Mouse (Mus musculus) forebrain, embryonic 16.5 days (tissue): ENCODE data around the gene Gm36176. TPM values are rescaled to one million over a fixed set of nuclear protein-coding genes. Genes with fewer than 3 reads are reported as not detected.
"Not testable (repeated sequence)": the region's sequence is repeated elsewhere in the genome, so short reads cannot be mapped to it uniquely, and the experiment has no call there.

Experiments used
- ATAC-seq: fragments of 200-750 bp; cut with Nextera tagmentation; 2 replicates; pipeline ENCODE4 v1.8.0; 2017; ENCODE audit warnings: mild to moderate bottlenecking, moderate library complexity
- H3K27ac ChIP-seq: fragments of 300-500 bp; sonication (generic); 2 replicates; pipeline ENCODE4 v1.5.1; 2014; ENCODE audit warnings: low read length, control low read depth
- H3K27me3 ChIP-seq: fragments of 300-500 bp; sonication (generic); replicated peaks from 2 replicates; pipeline ENCODE4 v1.6.1; 2014; ENCODE audit warnings: low read length; ENCODE audit not compliant: control insufficient read depth, insufficient read depth
- H3K36me3 ChIP-seq: fragments of 300-500 bp; sonication (generic); 2 replicates; pipeline ENCODE4 v1.6.1; 2014; ENCODE audit not compliant: control insufficient read depth, insufficient read depth
- H3K4me1 ChIP-seq: fragments of 300-500 bp; sonication (generic); replicated peaks from 2 replicates; pipeline ENCODE4 v1.6.1; 2014; ENCODE audit warnings: low read length; ENCODE audit not compliant: control insufficient read depth, insufficient read depth
- H3K4me2 ChIP-seq: fragments of 300-500 bp; sonication (generic); 2 replicates; pipeline ENCODE4 v1.6.1; 2014; ENCODE audit warnings: mild to moderate bottlenecking, low read length, control low read depth
- H3K4me3 ChIP-seq: fragments of 300-500 bp; sonication (generic); replicated peaks from 2 replicates; pipeline ENCODE4 v1.5.1; 2014; ENCODE audit warnings: mild to moderate bottlenecking, low read length, control low read depth
- H3K9ac ChIP-seq: fragments of 300-500 bp; sonication (generic); replicated peaks from 2 replicates; pipeline ENCODE4 v1.6.1; 2014; ENCODE audit warnings: low read depth, low read length, control low read depth
- H3K9me3 ChIP-seq: fragments of 300-500 bp; sonication (generic); 2 replicates; pipeline ENCODE4 v1.6.1; 2016; ENCODE audit warnings: low read length; ENCODE audit not compliant: control insufficient read depth
- WGBS: fragments of 180-500 bp; shearing (Covaris S2); extraction: QIAGEN DNeasy Blood & Tissue Kit; methylation state at CpG from one replicate; pipeline ENCODE4 v1.1.7; 2014; 5-methylcytosine and 5-hydroxymethylcytosine counted together
- polyA plus RNA-seq: library from polyadenylated mRNA; unstranded; fragments of >200 nt; fragmentation: Nextera tagmentation; extraction: Ambion mirVana; gene quantifications from 2 replicates; pipeline ENCODE4 v1.2.1, GENCODE M21; 2015

Gm36176 gene
- polyA plus RNA-seq: not detected in 2 replicates

- no peak within 1 kb of the TSS for H3K4me3 ChIP-seq
- peaks cover 7% of the 10 kb centered on the region for H3K9me3 ChIP-seq
- no peak within 1 kb of the TSS for H3K27ac ChIP-seq
- H3K9ac ChIP-seq: no peak within 1 kb of the TSS
- ATAC-seq: no peak
- 59% methylated on average over 3 of the region's 3 CpGs for WGBS
- no peak within 1 kb of the TSS for H3K4me2 ChIP-seq
- H3K36me3 ChIP-seq: no peaks in the 10 kb centered on the region
- no peaks in the 10 kb centered on the region for H3K27me3 ChIP-seq
- H3K4me1 ChIP-seq: no peaks in the 10 kb centered on the region
Measured at GRCm38 (mm10) chr10:77846503-77846902, at the start of gene Gm36176. TSS of gene Gm36176 (plus strand) at chr10:77846803.

DNA sequence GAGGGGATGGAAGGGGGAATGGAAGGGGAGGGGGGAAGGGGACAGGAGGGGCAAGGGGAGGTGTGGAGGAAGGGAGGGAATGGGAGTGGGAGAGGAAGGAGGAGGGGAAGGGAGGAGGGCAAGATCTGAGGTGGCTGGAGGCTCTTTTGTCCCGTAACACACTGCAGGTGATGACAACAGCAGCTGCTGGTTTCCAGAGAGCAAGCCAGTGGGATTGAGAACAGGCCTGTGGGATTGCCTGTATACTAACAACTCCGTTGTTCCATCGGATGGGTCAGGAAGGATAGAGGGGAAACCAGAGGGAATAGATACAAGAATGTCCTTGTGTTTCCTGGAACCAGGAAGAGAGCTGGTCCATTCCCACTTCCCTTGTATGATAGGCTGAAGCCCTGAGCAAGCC is 48.9 kb upstream of the Gm36176 start:
- Histone ChIP-seq H3K27ac (no peak overlapping the region), H3K27me3 (no peaks in the 10 kb centered on the region), H3K4me3 (no peak overlapping the region), H3K9ac (no peak overlapping the region), H3K4me1 (no peaks in the 10 kb centered on the region), H3K4me2 (no peak overlapping the region), H3K9me3 (no peaks in the 10 kb centered on the region), H3K36me3 (no peaks in the 10 kb centered on the region)
- WGBS: 15% methylated on average over 3 of the region's 3 CpGs
- no peak for ATAC-seq

DNA sequence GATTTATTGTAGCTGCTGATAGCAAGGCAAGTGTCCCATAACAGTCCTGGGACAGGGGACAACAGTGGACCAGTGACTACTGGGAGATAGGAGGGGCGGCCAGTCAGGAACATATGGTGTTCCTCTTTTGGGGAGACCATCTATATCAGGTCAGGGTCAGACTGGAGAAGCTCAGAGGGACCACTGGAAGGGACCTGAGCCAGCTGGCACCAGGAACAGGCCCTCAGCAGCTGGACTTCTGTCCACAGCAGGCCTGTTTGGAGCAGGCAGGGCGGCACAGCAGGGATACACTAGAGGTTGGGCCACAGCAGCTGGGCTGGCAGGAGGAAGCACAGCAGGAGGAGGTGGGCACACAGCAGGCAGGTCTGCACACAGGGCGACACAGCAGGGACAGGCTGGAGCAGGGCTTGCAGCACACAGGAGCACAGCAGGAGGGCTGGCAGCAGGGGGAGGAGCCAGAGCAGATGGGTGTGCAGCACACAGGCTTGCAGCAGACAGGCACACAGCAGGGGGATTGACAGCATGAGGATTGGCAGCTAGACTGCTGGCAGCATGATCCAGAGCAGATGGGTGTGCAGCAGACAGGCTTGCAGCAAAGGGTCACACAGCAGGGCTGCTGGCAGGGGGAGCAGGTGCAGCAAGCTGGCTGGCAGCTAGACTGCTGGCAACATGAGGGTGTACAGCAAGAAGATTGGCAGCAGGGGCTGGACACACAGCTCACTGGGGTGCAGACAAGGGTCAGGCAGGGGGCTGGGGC is 48.3 kb upstream of the Gm36176 start:
- H3K4me1 ChIP-seq, H3K27me3 ChIP-seq, H3K9me3 ChIP-seq, H3K4me2 ChIP-seq, H3K9ac ChIP-seq, H3K36me3 ChIP-seq, ATAC-seq, H3K4me3 ChIP-seq: not testable (repeated sequence)
- 32% methylated on average over 3 of the region's 3 CpGs for WGBS
- 0 out of 2 replicates have a peak overlapping the region, but pooled peaks have one; percentile 10 for H3K27ac ChIP-seq

GRCm38 (mm10) chr10:77798921-77799508 is 47.6 kb upstream of the Gm36176 start, which contains the start of gene Gm19668:
TSS of gene Gm19668 (minus strand) at chr10:77799133.
- no peak within 1 kb of the TSS for H3K4me2 ChIP-seq
- no peaks in the 10 kb centered on the region for H3K4me1 ChIP-seq
- H3K36me3 ChIP-seq: no peaks in the 10 kb centered on the region
- no peak within 1 kb of the TSS for H3K4me3 ChIP-seq
- no peaks in the 10 kb centered on the region for H3K27me3 ChIP-seq
- ATAC-seq: no peak
- no peaks in the 10 kb centered on the region for H3K9me3 ChIP-seq
- no peak within 1 kb of the TSS for H3K9ac ChIP-seq
- 0 out of 2 replicates have a peak within 1 kb of the TSS, but pooled peaks have one; percentile 10 for H3K27ac ChIP-seq
- 67% methylated on average over 8 of the region's 8 CpGs for WGBS

- WGBS: 82% methylated on average over 3 of the region's 3 CpGs
- Histone ChIP-seq H3K36me3 (no peaks in the 10 kb centered on the region), H3K27me3 (no peaks in the 10 kb centered on the region), H3K9ac (no peak overlapping the region), H3K9me3 (no peaks in the 10 kb centered on the region), H3K4me3 (no peak overlapping the region), H3K4me2 (no peak overlapping the region), H3K27ac (no peak overlapping the region), H3K4me1 (no peaks in the 10 kb centered on the region)
- ATAC-seq: no peak
Measured at GRCm38 (mm10) chr10:77804095-77804494, 42.5 kb upstream of the Gm36176 start.

DNA sequence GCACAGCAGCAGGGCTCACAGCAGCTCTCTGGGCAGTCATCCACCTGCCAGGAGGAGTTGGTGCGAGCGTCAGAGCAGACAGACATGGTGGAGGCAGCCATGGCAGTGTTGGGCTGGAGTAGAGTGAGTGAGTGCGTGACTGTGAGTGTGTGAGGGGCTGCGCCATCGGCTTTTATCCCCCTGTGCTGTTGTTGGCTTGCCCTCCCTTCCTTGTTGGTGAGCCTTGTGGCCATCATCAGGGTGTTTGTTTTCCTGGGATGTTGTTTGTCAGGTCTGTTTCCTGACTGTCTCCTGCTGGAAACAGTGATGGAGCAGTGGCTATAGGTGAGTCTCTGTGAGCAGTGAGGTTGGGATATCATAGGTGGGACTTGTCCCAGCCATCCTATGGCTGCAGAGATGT is 34.9 kb upstream of the Gm36176 start, which contains the start of gene Gm9507:
Gm9507 (minus strand) TSS at position 101 of the 400 bp plus-strand sequence.
- H3K9me3 ChIP-seq: no peaks in the 10 kb centered on the region
- no peaks in the 10 kb centered on the region for H3K4me1 ChIP-seq
- H3K36me3 ChIP-seq: no peaks in the 10 kb centered on the region
- ATAC-seq: no peak
- H3K27me3 ChIP-seq: no peaks in the 10 kb centered on the region
- H3K4me3 ChIP-seq: no peak within 1 kb of the TSS
- H3K9ac ChIP-seq: no peak within 1 kb of the TSS
- H3K27ac ChIP-seq: no peak within 1 kb of the TSS
- no peak within 1 kb of the TSS for H3K4me2 ChIP-seq
- 82% methylated on average over 4 of the region's 5 CpGs for WGBS

GRCm38 (mm10) chr10:77814382-77814781 is 32.2 kb upstream of the Gm36176 start, which contains the start of gene Gm2696:
TSS of gene Gm2696 (plus strand) at chr10:77814682.
- WGBS: 48% methylated on average over 4 of the region's 4 CpGs
- H3K9ac ChIP-seq: no peak within 1 kb of the TSS
- no peak for ATAC-seq
- H3K4me3 ChIP-seq: no peak within 1 kb of the TSS
- H3K9me3 ChIP-seq: no peaks in the 10 kb centered on the region
- H3K27ac ChIP-seq: no peak within 1 kb of the TSS
- H3K4me1 ChIP-seq: no peaks in the 10 kb centered on the region
- H3K4me2 ChIP-seq: no peak within 1 kb of the TSS
- no peaks in the 10 kb centered on the region for H3K27me3 ChIP-seq
- H3K36me3 ChIP-seq: no peaks in the 10 kb centered on the region

GRCm38 (mm10) chr10:77815514-77815913 is 31.1 kb upstream of the Gm36176 start:
- no peak overlapping the region for H3K27ac ChIP-seq
- H3K9ac ChIP-seq: no peak overlapping the region
- H3K4me2 ChIP-seq: no peak overlapping the region
- ATAC-seq: no peak
- no peaks in the 10 kb centered on the region for H3K36me3 ChIP-seq
- H3K4me3 ChIP-seq: no peak overlapping the region
- 26% methylated on average over 5 of the region's 5 CpGs for WGBS
- H3K4me1 ChIP-seq: no peaks in the 10 kb centered on the region
- no peaks in the 10 kb centered on the region for H3K9me3 ChIP-seq
- no peaks in the 10 kb centered on the region for H3K27me3 ChIP-seq

GRCm38 (mm10) chr10:77818523-77818922 is 28.1 kb upstream of the Gm36176 start:
- Histone ChIP-seq H3K36me3 (no peaks in the 10 kb centered on the region), H3K27ac (no peak overlapping the region), H3K27me3 (no peaks in the 10 kb centered on the region), H3K4me1 (no peaks in the 10 kb centered on the region), H3K4me3 (no peak overlapping the region), H3K9me3 (no peaks in the 10 kb centered on the region), H3K4me2 (no peak overlapping the region), H3K9ac (no peak overlapping the region)
- no peak; the same call in 1 of the 2 replicates for ATAC-seq
- 97% methylated on average over 4 of the region's 4 CpGs for WGBS
